Mouse (Mus musculus) effector memory CD4-positive, alpha-beta T cell, adult 7 months (primary cell): Measurements from ENCODE around the gene Rhox2h. TPM values are rescaled to one million over a fixed set of nuclear protein-coding genes. Genes with fewer than 3 reads are reported as not detected.

Experiments
- polyA plus RNA-seq: library from polyadenylated mRNA; unstranded; fragments of 100-300 nt; shearing (Covaris generic); gene quantifications from one replicate; pipeline ENCODE4 v1.2.1, GENCODE M21; 2017

Rhox2h gene
- polyA plus RNA-seq: not detected

GRCm38 (mm10) chrX:37673177-37673576 is at the start of gene Rhox2h:
Gene Rhox2h (minus strand): TSS chrX:37673277.

DNA sequence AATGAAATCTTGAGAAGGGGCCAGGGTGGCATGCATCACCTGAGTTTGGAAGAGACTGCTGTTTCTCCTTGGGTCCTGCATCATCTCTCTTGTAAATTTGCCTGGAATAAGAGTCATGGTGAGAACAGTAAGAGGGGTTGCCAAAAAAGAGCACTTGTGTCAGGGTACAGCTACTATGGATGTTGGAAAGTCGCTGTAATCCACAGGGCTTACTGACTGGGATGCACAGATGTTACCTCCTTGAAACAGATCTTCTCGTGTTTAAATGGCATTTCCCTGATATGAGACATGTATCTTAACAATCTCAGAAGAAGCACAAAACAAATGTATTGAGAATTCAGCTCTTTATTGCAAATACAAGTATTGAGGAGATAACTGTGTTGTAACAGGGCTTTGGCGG is 4.4 kb downstream of the Rhox2h start, which contains the start of gene Rhox3h:
Gene Rhox3h, minus strand, starts transcription at position 101 of the 400 bp plus-strand sequence.

GRCm38 (mm10) chrX:37651227-37651626 is 21.9 kb downstream of the Rhox2h start, which contains the start of gene Rhox4g:
Gene Rhox4g (minus strand): TSS chrX:37651327.

GRCm38 (mm10) chrX:37643370-37643769 is 29.7 kb downstream of the Rhox2h start, which contains the start of gene Rhox2g:
Gene Rhox2g (minus strand): TSS chrX:37643470.

DNA sequence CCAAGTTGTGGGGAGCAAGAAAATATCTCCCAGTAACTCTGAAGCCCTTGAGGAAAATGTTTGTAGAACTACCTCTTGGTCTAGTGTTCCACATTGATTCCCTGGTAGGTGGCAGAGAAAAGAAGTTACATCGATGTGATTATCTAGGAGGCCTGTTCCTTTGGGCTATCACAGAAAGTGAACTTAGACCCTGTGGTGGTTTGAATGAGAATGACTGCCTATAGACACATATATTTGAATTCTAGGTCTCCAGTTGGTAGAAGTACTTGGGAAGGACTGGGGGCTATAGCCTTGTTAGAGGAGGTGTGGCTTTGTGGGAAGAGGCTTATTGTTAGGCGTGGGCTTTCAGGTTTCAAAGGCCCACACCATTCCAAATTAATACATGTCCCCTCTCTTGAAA is 44.6 kb downstream of the Rhox2h start, which contains the start of gene Rhox3g:
Gene Rhox3g, minus strand, starts transcription at position 101 of the 400 bp plus-strand sequence.

Other genes starting within 250 kb of the Rhox2h start
- gene Rhox4b, start 240.8 kb downstream of the Rhox2h start, polyA plus RNA-seq: not detected
- gene Rhox2c, start 219.6 kb downstream of the Rhox2h start, polyA plus RNA-seq: not detected
- gene Rhox3c, start 214.7 kb downstream of the Rhox2h start, polyA plus RNA-seq: not detected
- 0.39 TPM for gene Rhox4c, start 192.9 kb downstream of the Rhox2h start, polyA plus RNA-seq
- not detected for gene Rhox2d, start 179.8 kb downstream of the Rhox2h start, polyA plus RNA-seq
- gene Rhox4d, start 158.9 kb downstream of the Rhox2h start, polyA plus RNA-seq: 0.60 TPM
- gene Rhox2e, start 142.8 kb downstream of the Rhox2h start, polyA plus RNA-seq: not detected
- gene Rhox3e, start 131.3 kb downstream of the Rhox2h start, polyA plus RNA-seq: not detected
- gene Rhox4e, start 115.9 kb downstream of the Rhox2h start, polyA plus RNA-seq: not detected
- gene Rhox2f, start 101.9 kb downstream of the Rhox2h start, polyA plus RNA-seq: 0.84 TPM
- gene Rhox3f, start 92.3 kb downstream of the Rhox2h start, polyA plus RNA-seq: not detected
- not detected for gene Rhox4f, start 65.6 kb downstream of the Rhox2h start, polyA plus RNA-seq
- not detected for gene Rhox3g, start 44.7 kb downstream of the Rhox2h start, polyA plus RNA-seq
- gene Rhox2g, start 29.8 kb downstream of the Rhox2h start, polyA plus RNA-seq: not detected
- gene Rhox4g, start 21.9 kb downstream of the Rhox2h start, polyA plus RNA-seq: not detected
- gene Rhox3h, start 4.5 kb downstream of the Rhox2h start, polyA plus RNA-seq: not detected
- gene Rhox5, start 131.6 kb upstream of the Rhox2h start, polyA plus RNA-seq: not detected
- not detected for gene Rhox6, start 153.6 kb upstream of the Rhox2h start, polyA plus RNA-seq
- not detected for gene Rhox7a, start 158.4 kb upstream of the Rhox2h start, polyA plus RNA-seq
- gene Rhox8, start 205.7 kb upstream of the Rhox2h start, polyA plus RNA-seq: not detected
- not detected for gene Rhox7b, start 224.0 kb upstream of the Rhox2h start, polyA plus RNA-seq
- not detected for gene Rhox9, start 228.5 kb upstream of the Rhox2h start, polyA plus RNA-seq